Mouse (Mus musculus) hindbrain, embryonic 16.5 days (tissue): ENCODE results near the gene Ccdc124. TPM values are rescaled to one million over a fixed set of nuclear protein-coding genes. Genes with fewer than 3 reads are reported as not detected.
"Not testable (repeated sequence)": the region's sequence is repeated elsewhere in the genome, so short reads cannot be mapped to it uniquely, and the experiment has no call there.

ENCODE experiments used
- ATAC-seq: fragments of 200-750 bp; cut with Nextera tagmentation; 2 replicates; pipeline ENCODE4 v1.8.0; 2017; ENCODE audit warnings: moderate TSS enrichment, moderate library complexity
- H3K27ac ChIP-seq: fragments of 300-500 bp; sonication (generic); 2 replicates; pipeline ENCODE4 v1.5.1; 2014; ENCODE audit warnings: low read depth, mild to moderate bottlenecking, control low read depth, low read length, moderate library complexity
- H3K27me3 ChIP-seq: fragments of 300-500 bp; sonication (generic); replicated peaks from 2 replicates; pipeline ENCODE4 v1.6.1; 2014; ENCODE audit warnings: low read length; ENCODE audit not compliant: control insufficient read depth, insufficient read depth
- H3K36me3 ChIP-seq: fragments of 300-500 bp; sonication (generic); 2 replicates; pipeline ENCODE4 v1.6.1; 2014; ENCODE audit warnings: mild to moderate bottlenecking, low read length, moderate library complexity, mixed read lengths; ENCODE audit not compliant: control insufficient read depth, insufficient read depth
- H3K4me1 ChIP-seq: fragments of 300-500 bp; sonication (generic); 2 replicates; pipeline ENCODE4 v1.6.1; 2014; ENCODE audit warnings: low read depth, low read length; ENCODE audit not compliant: control insufficient read depth, insufficient read depth
- H3K4me2 ChIP-seq: fragments of 300-500 bp; sonication (generic); 2 replicates; pipeline ENCODE4 v1.6.1; 2014; ENCODE audit warnings: mild to moderate bottlenecking, low read length, control low read depth, moderate library complexity
- H3K4me3 ChIP-seq: fragments of 300-500 bp; sonication (generic); 2 replicates; pipeline ENCODE4 v1.5.1; 2014; ENCODE audit warnings: mild to moderate bottlenecking, low read length, control low read depth, moderate library complexity
- H3K9ac ChIP-seq: fragments of 300-500 bp; sonication (generic); 2 replicates; pipeline ENCODE4 v1.6.1; 2014; ENCODE audit warnings: low read depth, mild to moderate bottlenecking, control low read depth, low read length, moderate library complexity
- H3K9me3 ChIP-seq: fragments of 300-500 bp; sonication (generic); 2 replicates; pipeline ENCODE4 v1.6.1; 2014; ENCODE audit warnings: mild to moderate bottlenecking, low read length, moderate library complexity; ENCODE audit not compliant: control insufficient read depth
- WGBS: fragments of 180-500 bp; shearing (Covaris S2); extraction: QIAGEN DNeasy Blood & Tissue Kit; methylation state at CpG from one replicate; pipeline ENCODE4 v1.1.7; 2014; 5-methylcytosine and 5-hydroxymethylcytosine counted together
- microRNA-seq: library from miRNA; unstranded; fragments of <30 nt; microRNA quantifications from one replicate; pipeline ENCODE4, GENCODE M21; 2017
- polyA plus RNA-seq: library from polyadenylated mRNA; unstranded; fragments of >200 nt; fragmentation: Nextera tagmentation; extraction: Ambion mirVana; gene quantifications from 2 replicates; pipeline ENCODE4 v1.2.1, GENCODE M21; 2015

Gene Ccdc124
- polyA plus RNA-seq, 1 experiment from 2014 or later, result 190 TPM

GRCm38 (mm10) chr8:70825816-70826215 is 47.9 kb downstream of the Ccdc124 start:
- Histone ChIP-seq H3K4me3 (no peak overlapping the region), H3K4me2 (no peak overlapping the region), H3K9ac (no peak overlapping the region), H3K27me3 (peaks cover 6% of the 10 kb centered on the region), H3K9me3 (peaks cover 2% of the 10 kb centered on the region), H3K4me1 (no peaks in the 10 kb centered on the region), H3K27ac (no peak overlapping the region), H3K36me3 (no peaks in the 10 kb centered on the region)
- ATAC-seq, result no peak
- 78% methylated on average over 8 of the region's 8 CpGs for WGBS

GRCm38 (mm10) chr8:70823802-70824201 is 49.9 kb downstream of the Ccdc124 start:
- Histone ChIP-seq H3K9ac (no peak overlapping the region), H3K4me1 (no peaks in the 10 kb centered on the region), H3K4me2 (no peak overlapping the region), H3K27me3 (peaks cover 12% of the 10 kb centered on the region), H3K27ac (no peak overlapping the region), H3K36me3 (no peaks in the 10 kb centered on the region), H3K9me3 (peaks cover 5% of the 10 kb centered on the region), H3K4me3 (no peak overlapping the region)
- no peak for ATAC-seq
- WGBS, result 90% methylated on average over 7 of the region's 7 CpGs

DNA sequence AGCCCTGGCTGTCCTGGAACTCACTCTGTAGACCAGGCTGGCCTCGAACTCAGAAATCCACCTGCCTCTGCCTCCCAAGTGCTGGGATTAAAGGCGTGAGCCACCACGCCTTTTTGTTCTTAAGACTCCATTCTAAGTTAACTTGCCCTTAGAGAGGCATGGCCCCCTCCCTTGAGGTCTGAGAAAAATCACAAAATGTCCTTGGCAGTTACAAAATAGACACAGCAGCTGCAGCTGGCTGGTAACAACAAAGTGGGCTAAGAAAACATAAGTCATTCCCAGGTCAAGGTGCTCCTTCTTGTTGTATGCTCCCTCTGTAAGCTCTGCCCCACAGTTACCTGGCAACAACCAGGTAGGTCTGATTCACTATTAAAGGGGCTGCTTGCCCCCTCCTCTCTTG is 51.1 kb downstream of the Ccdc124 start:
- not testable (repeated sequence) for H3K9me3 ChIP-seq, ATAC-seq, H3K4me1 ChIP-seq, H3K36me3 ChIP-seq, H3K27ac ChIP-seq, H3K4me2 ChIP-seq, H3K9ac ChIP-seq, H3K4me3 ChIP-seq
- H3K27me3 ChIP-seq, result peaks cover 12% of the 10 kb centered on the region
- 78% methylated on average over 3 of the region's 3 CpGs for WGBS

DNA sequence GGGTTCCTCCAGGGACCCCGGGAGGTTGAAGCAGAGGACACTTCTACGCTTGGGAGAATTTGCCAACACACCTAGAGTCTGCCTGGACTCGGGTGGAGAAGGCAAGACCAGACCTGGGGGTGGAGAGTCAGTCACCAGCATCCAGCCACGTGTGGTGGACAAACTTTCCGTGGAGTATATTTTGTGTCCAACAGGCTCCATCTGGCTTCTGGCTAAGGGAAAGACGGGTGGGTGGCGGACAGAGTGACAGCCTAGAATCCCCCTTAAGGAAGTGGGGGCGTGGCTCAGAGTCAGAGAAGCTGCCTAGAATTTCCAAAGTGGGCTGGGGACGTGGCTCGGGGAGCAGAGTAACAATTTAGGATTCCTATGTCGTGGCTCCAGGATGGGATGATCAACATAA is 51.7 kb downstream of the Ccdc124 start:
- Histone ChIP-seq H3K36me3 (no peaks in the 10 kb centered on the region), H3K4me2 (no peak overlapping the region), H3K9ac (no peak overlapping the region), H3K4me3 (no peak overlapping the region), H3K4me1 (peaks cover 2% of the 10 kb centered on the region; the same call in 1 of the 2 replicates), H3K27me3 (peaks cover 14% of the 10 kb centered on the region), H3K9me3 (peaks cover 8% of the 10 kb centered on the region), H3K27ac (no peak overlapping the region)
- ATAC-seq, result no peak
- 47% methylated on average over 11 of the region's 11 CpGs for WGBS

- ATAC-seq, result peak; percentile 54
- H3K36me3 ChIP-seq, result no peaks in the 10 kb centered on the region
- peaks cover 20% of the 10 kb centered on the region for H3K27me3 ChIP-seq
- peaks cover 2% of the 10 kb centered on the region; the same call in 1 of the 2 replicates for H3K4me1 ChIP-seq
- H3K27ac ChIP-seq, result no peak overlapping the region
- H3K9ac ChIP-seq, result no peak overlapping the region
- H3K9me3 ChIP-seq, result peaks cover 7% of the 10 kb centered on the region
- 18% methylated on average over 29 of the region's 30 CpGs for WGBS
- no peak overlapping the region for H3K4me2 ChIP-seq
- no peak overlapping the region for H3K4me3 ChIP-seq
Observed at GRCm38 (mm10) chr8:70821399-70821962, 52.3 kb downstream of the Ccdc124 start.

- no peak overlapping the region for H3K4me3 ChIP-seq
- H3K36me3 ChIP-seq, result no peaks in the 10 kb centered on the region
- no peak overlapping the region for H3K9ac ChIP-seq
- 5% methylated on average over 31 of the region's 31 CpGs for WGBS
- peaks cover 20% of the 10 kb centered on the region for H3K27me3 ChIP-seq
- H3K4me2 ChIP-seq, result no peak overlapping the region
- no peak overlapping the region for H3K27ac ChIP-seq
- peak; percentile 48 for ATAC-seq
- H3K9me3 ChIP-seq, result peaks cover 7% of the 10 kb centered on the region
- H3K4me1 ChIP-seq, result peaks cover 2% of the 10 kb centered on the region; the same call in 1 of the 2 replicates
Observed at GRCm38 (mm10) chr8:70820101-70820935, 53.4 kb downstream of the Ccdc124 start.

Small RNAs within 50 kb of the gene (microRNA-seq; reads per million reads assigned to microRNA genes)
- not detected for gene Mir7067

Other genes starting within 250 kb of the Ccdc124 start
- gene Gdf15, start 241.5 kb downstream of the Ccdc124 start, polyA plus RNA-seq, result 0.11 and 0.48 TPM in 2 replicates
- 78.3 and 87.6 TPM in 2 replicates for gene Pgpep1, start 213.5 kb downstream of the Ccdc124 start, polyA plus RNA-seq
- gene Lsm4, start 200.7 kb downstream of the Ccdc124 start, polyA plus RNA-seq, result 168 and 169 TPM in 2 replicates
- 60.0 and 69.0 TPM in 2 replicates for gene Jund, start 175.0 kb downstream of the Ccdc124 start, polyA plus RNA-seq
- gene Iqcn, start 170.5 kb downstream of the Ccdc124 start, polyA plus RNA-seq, result 0.10 TPM in 1 of 2 replicates, not detected in the other
- 0.19 TPM in 1 of 2 replicates, not detected in the other for gene Gm3336, start 155.4 kb downstream of the Ccdc124 start, polyA plus RNA-seq
- gene Pde4c, start 150.2 kb downstream of the Ccdc124 start, polyA plus RNA-seq, result 0.19 and 0.42 TPM in 2 replicates
- 622 and 635 TPM in 2 replicates for gene Rab3a, start 119.3 kb downstream of the Ccdc124 start, polyA plus RNA-seq
- gene Mpv17l2, start 113.0 kb downstream of the Ccdc124 start, polyA plus RNA-seq, result 48.6 and 49.9 TPM in 2 replicates
- gene Pik3r2, start 97.2 kb downstream of the Ccdc124 start, polyA plus RNA-seq, result 115 and 118 TPM in 2 replicates
- gene Mast3, start 68.9 kb downstream of the Ccdc124 start, polyA plus RNA-seq, result 21.9 and 23.9 TPM in 2 replicates
- gene Il12rb1, start 65.5 kb downstream of the Ccdc124 start, polyA plus RNA-seq, result 0.11 and 0.14 TPM in 2 replicates
- gene Arrdc2, start 34.2 kb downstream of the Ccdc124 start, polyA plus RNA-seq, result 6.8 and 7.9 TPM in 2 replicates
- gene Kcnn1, start 10.7 kb downstream of the Ccdc124 start, polyA plus RNA-seq, result 16.3 and 18.5 TPM in 2 replicates
- 2.4 and 3.1 TPM in 2 replicates for gene Slc5a5, start 18.8 kb upstream of the Ccdc124 start, polyA plus RNA-seq
- 1,821 and 2,018 TPM in 2 replicates for gene Rpl18a, start 23.5 kb upstream of the Ccdc124 start, polyA plus RNA-seq
- gene Map1s, start 32.0 kb upstream of the Ccdc124 start, polyA plus RNA-seq, result 57.8 and 71.4 TPM in 2 replicates